Mouse (Mus musculus): ENCODE measurements around the gene Fam160a2. TPM values are rescaled to one million over a fixed set of nuclear protein-coding genes. Genes with fewer than 3 reads are reported as not detected.

The Fam160a2 gene
- polyA plus RNA-seq, 1 experiment, result 46.2 TPM

DNA sequence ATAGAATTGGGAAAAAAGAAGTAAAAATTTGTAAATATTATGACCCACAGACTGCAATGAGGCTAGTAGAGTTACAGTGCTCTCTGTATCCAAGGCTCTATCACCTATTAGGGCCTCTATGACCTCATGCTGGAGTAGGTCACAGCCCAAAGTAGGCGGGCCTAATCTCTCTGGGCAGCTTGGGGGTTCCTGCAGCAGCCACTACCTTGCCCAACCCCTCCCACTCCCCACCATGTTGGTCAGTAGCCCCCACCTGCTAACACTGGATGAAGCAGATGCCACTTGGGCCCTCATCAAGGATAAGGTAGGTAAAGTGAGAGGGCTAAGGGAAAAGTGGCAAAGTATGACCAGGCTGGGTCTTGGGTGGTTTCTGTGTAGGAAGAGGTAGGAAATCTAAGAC is 25.0 kb downstream of the Fam160a2 start, which contains the start of gene Gm5901:
Gene Gm5901 (plus strand): TSS at position 173 of the 400 bp plus-strand sequence.
- TF ChIP-seq CTCF (IDR thresholded peaks at IDR 0.05; ENCODE audit: low read depth, low read length), result no peak
- TF ChIP-seq EP300 (IDR thresholded peaks at IDR 0.05; ENCODE audit: insufficient read depth, low read depth, low read length), result no peak
- TF ChIP-seq POLR2A (IDR thresholded peaks at IDR 0.05; ENCODE audit: insufficient read depth, low read length), result no peak
- Histone ChIP-seq H3K27me3 (ENCODE audit: control insufficient read depth, insufficient read depth, low read length, poor library complexity, severe bottlenecking) (no peaks in the 10 kb centered on the region), H3K9me3 (replicated peaks; ENCODE audit: control insufficient read depth, insufficient read depth, low read length, poor library complexity, severe bottlenecking) (no peaks in the 10 kb centered on the region), H3K36me3 (ENCODE audit: control insufficient read depth, insufficient read depth, low read length, poor library complexity, severe bottlenecking) (peaks cover 13% of the 10 kb centered on the region), H3K4me3 (ENCODE audit: low read depth, low read length) (no peak within 1 kb of the TSS), H3K9ac (ENCODE audit: low read depth, poor library complexity, severe bottlenecking) (no peak within 1 kb of the TSS), H3K27ac (ENCODE audit: insufficient read depth, low read length) (no peak within 1 kb of the TSS), H3K4me1 (ENCODE audit: control insufficient read depth, insufficient read depth, low read length) (no peaks in the 10 kb centered on the region)

DNA sequence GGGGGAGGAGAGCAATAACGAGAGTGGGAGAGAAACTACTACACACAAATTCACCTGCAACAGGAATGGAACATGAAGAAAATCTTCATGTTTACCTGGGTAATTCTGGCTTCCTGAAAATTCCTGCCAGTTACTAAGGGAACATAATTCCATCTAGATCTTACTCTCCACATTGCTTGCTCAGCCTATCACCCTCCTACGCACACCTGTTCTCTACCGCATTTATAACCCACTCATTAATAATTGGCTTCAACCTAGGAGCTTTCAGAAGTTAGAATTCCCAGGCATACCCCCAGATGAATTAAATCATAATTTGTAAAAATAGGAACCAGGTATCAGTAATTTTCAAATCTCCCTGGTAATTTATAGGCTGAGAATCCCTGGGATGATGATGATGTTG is 25.9 kb downstream of the Fam160a2 start:
- Histone ChIP-seq H3K4me1 (ENCODE audit: control insufficient read depth, insufficient read depth, low read length) (no peaks in the 10 kb centered on the region), H3K9ac (ENCODE audit: low read depth, poor library complexity, severe bottlenecking) (no peak overlapping the region), H3K9me3 (replicated peaks; ENCODE audit: control insufficient read depth, insufficient read depth, low read length, poor library complexity, severe bottlenecking) (no peaks in the 10 kb centered on the region), H3K27ac (ENCODE audit: insufficient read depth, low read length) (no peak overlapping the region), H3K27me3 (ENCODE audit: control insufficient read depth, insufficient read depth, low read length, poor library complexity, severe bottlenecking) (no peaks in the 10 kb centered on the region), H3K4me3 (ENCODE audit: low read depth, low read length) (no peak overlapping the region), H3K36me3 (ENCODE audit: control insufficient read depth, insufficient read depth, low read length, poor library complexity, severe bottlenecking) (peaks cover 7% of the 10 kb centered on the region)
- TF ChIP-seq POLR2A (IDR thresholded peaks at IDR 0.05; ENCODE audit: insufficient read depth, low read length), result no peak

DNA sequence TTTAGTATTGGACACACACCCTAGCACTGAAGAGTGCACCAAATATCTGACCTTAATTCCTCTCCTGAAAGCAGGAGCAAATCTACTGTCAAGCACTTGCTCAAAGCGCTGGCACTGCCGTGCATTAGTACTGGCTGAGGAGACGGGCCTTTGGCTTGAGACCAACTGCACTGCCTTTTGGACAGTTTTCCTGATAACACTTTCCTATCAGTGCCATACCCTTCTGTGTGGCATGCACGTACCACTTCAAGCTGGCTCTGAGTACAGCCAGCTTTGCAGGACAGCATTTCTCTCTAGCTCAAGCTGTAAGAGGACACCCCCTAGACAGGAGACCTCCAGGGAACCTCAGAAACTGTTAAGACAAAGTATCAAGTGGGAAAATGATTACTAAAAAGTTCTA is 26.3 kb downstream of the Fam160a2 start:
- no peak for TF ChIP-seq EP300 (IDR thresholded peaks at IDR 0.05; ENCODE audit: insufficient read depth, low read depth, low read length)
- TF ChIP-seq CTCF (IDR thresholded peaks at IDR 0.05; ENCODE audit: low read depth, low read length), result no peak
- no peak for TF ChIP-seq POLR2A (IDR thresholded peaks at IDR 0.05; ENCODE audit: insufficient read depth, low read length)
- Histone ChIP-seq H3K4me3 (ENCODE audit: low read depth, low read length) (no peak overlapping the region), H3K9ac (ENCODE audit: low read depth, poor library complexity, severe bottlenecking) (no peak overlapping the region), H3K27me3 (ENCODE audit: control insufficient read depth, insufficient read depth, low read length, poor library complexity, severe bottlenecking) (no peaks in the 10 kb centered on the region), H3K27ac (ENCODE audit: insufficient read depth, low read length) (no peak overlapping the region), H3K9me3 (replicated peaks; ENCODE audit: control insufficient read depth, insufficient read depth, low read length, poor library complexity, severe bottlenecking) (no peaks in the 10 kb centered on the region), H3K36me3 (ENCODE audit: control insufficient read depth, insufficient read depth, low read length, poor library complexity, severe bottlenecking) (peaks cover 3% of the 10 kb centered on the region), H3K4me1 (ENCODE audit: control insufficient read depth, insufficient read depth, low read length) (no peaks in the 10 kb centered on the region)

DNA sequence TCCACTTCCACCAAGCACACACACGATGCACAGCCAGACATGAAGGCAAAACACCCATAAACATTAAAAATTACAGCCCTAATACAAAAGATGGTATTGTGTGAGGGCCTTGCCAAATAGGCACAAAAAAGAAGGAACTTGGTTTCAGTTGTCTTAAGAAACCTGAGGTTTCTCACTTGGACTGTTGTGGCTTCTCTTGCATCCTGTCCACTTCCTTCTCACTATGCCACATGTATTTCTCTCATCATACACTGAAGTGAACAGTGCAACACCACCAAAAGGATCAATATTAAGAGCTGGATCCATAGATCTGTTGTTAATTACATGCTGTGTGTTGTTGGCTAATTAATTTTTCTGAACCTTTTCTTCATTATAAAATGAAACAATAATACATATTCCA is 26.9 kb downstream of the Fam160a2 start:
- TF ChIP-seq CTCF (IDR thresholded peaks at IDR 0.05; ENCODE audit: low read depth, low read length), result no peak
- no peak for TF ChIP-seq EP300 (IDR thresholded peaks at IDR 0.05; ENCODE audit: insufficient read depth, low read depth, low read length)
- TF ChIP-seq POLR2A (IDR thresholded peaks at IDR 0.05; ENCODE audit: insufficient read depth, low read length), result no peak
- no peaks in the 10 kb centered on the region for H3K4me1 ChIP-seq (ENCODE audit: control insufficient read depth, insufficient read depth, low read length)
- peaks cover 2% of the 10 kb centered on the region; the same call in 1 of the 2 replicates for H3K36me3 ChIP-seq (ENCODE audit: control insufficient read depth, insufficient read depth, low read length, poor library complexity, severe bottlenecking)
- no peak overlapping the region for H3K9ac ChIP-seq (ENCODE audit: low read depth, poor library complexity, severe bottlenecking)
- H3K27me3 ChIP-seq (ENCODE audit: control insufficient read depth, insufficient read depth, low read length, poor library complexity, severe bottlenecking), result no peaks in the 10 kb centered on the region
- H3K9me3 ChIP-seq (replicated peaks; ENCODE audit: control insufficient read depth, insufficient read depth, low read length, poor library complexity, severe bottlenecking), result no peaks in the 10 kb centered on the region
- H3K4me3 ChIP-seq (ENCODE audit: low read depth, low read length), result no peak overlapping the region
- no peak overlapping the region for H3K27ac ChIP-seq (ENCODE audit: insufficient read depth, low read length)

DNA sequence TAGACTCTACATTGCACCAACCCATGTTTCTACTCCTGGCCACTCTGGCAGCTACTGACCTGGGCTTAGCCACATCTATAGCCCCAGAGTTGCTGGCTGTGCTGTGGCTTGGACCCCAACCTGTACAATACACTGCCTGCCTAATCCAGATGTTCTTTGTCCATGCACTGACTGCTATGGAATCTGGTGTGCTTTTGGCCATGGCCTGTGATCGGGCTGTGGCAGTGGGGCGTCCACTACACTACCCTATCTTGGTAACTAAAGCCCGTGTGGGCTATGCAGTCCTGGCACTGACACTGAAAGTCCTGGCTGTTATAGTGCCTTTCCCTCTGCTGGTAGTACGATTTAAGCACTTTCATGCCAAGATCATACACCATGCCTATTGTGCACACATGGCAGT is 31.3 kb downstream of the Fam160a2 start:
- TF ChIP-seq EP300 (IDR thresholded peaks at IDR 0.05; ENCODE audit: insufficient read depth, low read depth, low read length), result no peak
- H3K27ac ChIP-seq (ENCODE audit: insufficient read depth, low read length), result no peak overlapping the region
- no peaks in the 10 kb centered on the region for H3K27me3 ChIP-seq (ENCODE audit: control insufficient read depth, insufficient read depth, low read length, poor library complexity, severe bottlenecking)
- H3K36me3 ChIP-seq (ENCODE audit: control insufficient read depth, insufficient read depth, low read length, poor library complexity, severe bottlenecking), result peaks cover 2% of the 10 kb centered on the region; the same call in 1 of the 2 replicates
- no peak overlapping the region for H3K9ac ChIP-seq (ENCODE audit: low read depth, poor library complexity, severe bottlenecking)
- H3K9me3 ChIP-seq (replicated peaks; ENCODE audit: control insufficient read depth, insufficient read depth, low read length, poor library complexity, severe bottlenecking), result no peaks in the 10 kb centered on the region
- no peaks in the 10 kb centered on the region for H3K4me1 ChIP-seq (ENCODE audit: control insufficient read depth, insufficient read depth, low read length)
- no peak overlapping the region for H3K4me3 ChIP-seq (ENCODE audit: low read depth, low read length)

DNA sequence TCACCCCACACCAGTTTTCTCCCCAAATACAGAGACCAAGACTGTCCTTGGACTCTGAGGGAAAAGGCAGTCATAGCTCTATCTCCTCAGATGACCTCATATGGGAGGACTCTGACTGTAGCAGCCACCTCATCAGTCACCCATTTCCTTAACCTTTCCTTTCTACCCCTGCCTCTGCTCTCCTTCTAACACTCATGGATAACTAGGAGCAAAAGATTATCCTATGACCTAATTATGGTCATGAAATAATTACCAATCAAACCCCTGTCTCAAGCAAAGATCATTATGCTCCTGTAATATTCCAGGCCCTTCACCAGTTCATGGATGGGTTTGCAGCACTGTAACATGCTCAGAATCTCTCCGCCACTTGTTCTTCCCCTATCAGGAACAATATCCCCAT is 31.9 kb downstream of the Fam160a2 start, which contains the start of gene Olfr692:
Gene Olfr692 (plus strand): TSS at position 301 of the 400 bp plus-strand sequence.
- H3K4me3 ChIP-seq (ENCODE audit: low read depth, low read length), result no peak within 1 kb of the TSS
- no peak for TF ChIP-seq POLR2A (IDR thresholded peaks at IDR 0.05; ENCODE audit: insufficient read depth, low read length)
- TF ChIP-seq CTCF (IDR thresholded peaks at IDR 0.05; ENCODE audit: low read depth, low read length), result no peak
- no peak for TF ChIP-seq EP300 (IDR thresholded peaks at IDR 0.05; ENCODE audit: insufficient read depth, low read depth, low read length)

More for the DNA sequence above, 31.9 kb downstream of the Fam160a2 start, which contains the start of gene Olfr692:
- Histone ChIP-seq H3K4me1 (ENCODE audit: control insufficient read depth, insufficient read depth, low read length) (no peaks in the 10 kb centered on the region), H3K36me3 (ENCODE audit: control insufficient read depth, insufficient read depth, low read length, poor library complexity, severe bottlenecking) (peaks cover 2% of the 10 kb centered on the region; the same call in 1 of the 2 replicates), H3K9me3 (replicated peaks; ENCODE audit: control insufficient read depth, insufficient read depth, low read length, poor library complexity, severe bottlenecking) (no peaks in the 10 kb centered on the region), H3K27ac (ENCODE audit: insufficient read depth, low read length) (no peak within 1 kb of the TSS), H3K27me3 (ENCODE audit: control insufficient read depth, insufficient read depth, low read length, poor library complexity, severe bottlenecking) (no peaks in the 10 kb centered on the region), H3K9ac (ENCODE audit: low read depth, poor library complexity, severe bottlenecking) (no peak within 1 kb of the TSS)
